Mouse (Mus musculus): ENCODE data around the gene Krtap24-1.

Gene Krtap24-1

DNA sequence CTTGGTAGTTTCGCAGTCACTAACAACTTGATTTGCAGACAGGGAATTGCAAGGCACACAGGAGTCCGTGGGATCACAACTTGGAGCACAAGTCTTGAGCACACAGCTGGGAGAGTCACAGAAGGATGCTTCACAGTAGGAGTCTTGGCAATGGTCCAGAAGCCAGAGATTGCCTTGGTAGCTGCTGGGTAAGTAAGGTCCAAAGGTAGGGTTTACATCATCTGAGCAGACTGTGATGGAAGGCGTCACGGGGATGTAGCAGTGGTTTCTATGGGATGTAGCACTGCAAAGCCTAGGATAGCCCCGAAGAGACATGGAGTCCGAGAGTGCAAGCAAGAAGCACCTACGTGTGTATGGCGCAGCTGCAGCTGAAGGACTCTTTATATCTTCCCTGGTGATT, at the start of gene Krtap24-1:
TSS of gene Krtap24-1 (minus strand) at position 358 of the 400 bp plus-strand sequence.
- DNase-seq (ENCODE audit: low read depth) = no peak

DNA sequence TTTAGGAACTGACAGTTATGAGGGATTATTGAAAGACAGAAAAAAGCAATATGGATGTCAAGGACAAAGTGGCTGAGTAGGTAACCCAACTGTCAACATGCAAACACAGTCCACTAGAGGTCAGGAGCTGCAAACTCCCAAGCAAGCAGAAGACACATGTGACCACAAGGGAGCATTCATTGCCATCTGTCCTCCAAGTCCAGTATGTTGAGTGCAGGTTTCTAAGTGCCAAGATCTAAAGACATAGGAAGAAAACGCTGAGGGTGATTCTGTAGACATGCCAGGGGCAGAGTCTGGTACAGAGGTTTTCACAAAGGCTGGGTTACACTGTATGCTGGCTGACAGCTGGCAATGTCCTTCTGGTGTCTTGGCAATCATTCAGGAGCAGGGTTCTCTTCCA, 45.3 kb upstream of the Krtap24-1 start:
- no peak for DNase-seq (ENCODE audit: low read depth)

- no peak for DNase-seq (ENCODE audit: low read depth)
Measured at GRCm38 (mm10) chr16:88651952-88652351, 39.9 kb upstream of the Krtap24-1 start.

- DNase-seq (ENCODE audit: low read depth) = no peak
Measured at GRCm38 (mm10) chr16:88651082-88651481, 39.0 kb upstream of the Krtap24-1 start.

DNA sequence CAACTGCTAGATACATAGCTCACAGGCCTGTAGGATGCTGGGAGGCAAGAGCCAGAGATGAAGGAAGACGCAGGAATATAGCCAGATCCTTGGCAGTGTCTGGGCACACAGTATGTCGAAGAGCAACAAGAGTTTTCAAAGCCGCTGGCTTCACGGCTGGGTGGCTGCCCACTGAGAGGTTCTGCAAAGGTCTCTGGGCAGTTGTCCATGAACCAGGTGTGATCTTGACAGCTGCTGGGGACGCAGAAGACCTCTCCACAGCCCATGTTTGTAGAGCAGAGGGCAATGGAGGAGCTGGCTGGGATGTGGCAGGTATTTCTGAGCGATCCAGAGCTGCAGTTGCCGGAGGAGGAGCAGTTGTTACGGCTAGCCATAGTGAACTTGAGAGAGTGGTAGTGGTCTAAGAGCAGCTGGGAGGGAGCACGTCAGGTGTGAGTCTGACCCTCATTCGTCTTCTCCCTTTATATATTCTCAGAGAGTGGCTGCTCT, 35.3 kb upstream of the Krtap24-1 start, which contains the start of gene Krtap26-1:
TSS of gene Krtap26-1 (minus strand) at position 439 of the 489 bp plus-strand sequence.
- DNase-seq (ENCODE audit: low read depth) = no peak

- no peak for DNase-seq (ENCODE audit: low read depth)
Measured at GRCm38 (mm10) chr16:88646366-88647111, 34.5 kb upstream of the Krtap24-1 start.

DNA sequence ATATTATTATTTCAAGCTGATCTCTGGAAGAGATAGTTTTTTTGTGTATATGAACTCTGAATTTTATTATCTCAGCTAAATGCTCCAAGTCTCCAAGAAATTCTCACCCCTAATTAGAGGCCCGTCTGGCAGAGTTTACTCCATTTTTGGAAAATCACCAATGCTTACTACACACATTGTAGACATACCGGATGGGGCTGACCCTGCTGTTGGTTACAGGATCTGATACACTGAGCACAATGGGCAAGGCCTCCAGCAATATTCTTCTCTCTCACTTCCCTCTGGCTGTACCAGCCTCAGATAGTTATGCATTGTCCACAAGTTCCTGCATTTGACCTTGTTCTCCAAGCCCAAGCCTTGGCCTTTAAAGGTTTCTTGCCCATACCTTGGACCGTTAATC, 28.0 kb upstream of the Krtap24-1 start:
- no peak for DNase-seq (ENCODE audit: low read depth)

DNA sequence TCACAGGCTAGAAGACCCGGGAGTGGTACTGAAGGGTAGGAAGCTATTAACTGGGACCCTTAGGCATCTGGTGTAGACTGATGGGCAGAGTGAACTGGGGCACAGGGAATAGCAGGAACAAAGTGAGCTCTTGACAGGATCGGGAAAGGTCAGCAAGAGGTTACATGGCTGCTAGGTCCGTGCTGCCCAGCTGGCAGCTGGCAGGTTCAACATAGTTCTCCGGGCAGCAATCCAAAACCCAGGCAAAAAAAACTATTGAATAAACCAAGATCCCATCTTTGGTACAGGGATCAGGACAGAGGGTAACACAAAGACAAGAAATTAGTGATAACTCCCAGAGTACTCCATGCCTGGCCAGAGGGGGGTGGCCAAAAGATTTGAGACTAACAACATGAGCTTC, 23.1 kb upstream of the Krtap24-1 start:
- DNase-seq (ENCODE audit: low read depth) = no peak

GRCm38 (mm10) chr16:88631474-88631873, 19.4 kb upstream of the Krtap24-1 start:
- no peak for DNase-seq (ENCODE audit: low read depth)

GRCm38 (mm10) chr16:88627566-88627965, 15.5 kb upstream of the Krtap24-1 start, which contains the start of gene 2310079G19Rik:
2310079G19Rik (minus strand) TSS chr16:88627666.
- no peak for DNase-seq (ENCODE audit: low read depth)

- no peak for DNase-seq (ENCODE audit: low read depth)
Measured at GRCm38 (mm10) chr16:88612712-88613111, 633 bp upstream of the Krtap24-1 start.

DNA sequence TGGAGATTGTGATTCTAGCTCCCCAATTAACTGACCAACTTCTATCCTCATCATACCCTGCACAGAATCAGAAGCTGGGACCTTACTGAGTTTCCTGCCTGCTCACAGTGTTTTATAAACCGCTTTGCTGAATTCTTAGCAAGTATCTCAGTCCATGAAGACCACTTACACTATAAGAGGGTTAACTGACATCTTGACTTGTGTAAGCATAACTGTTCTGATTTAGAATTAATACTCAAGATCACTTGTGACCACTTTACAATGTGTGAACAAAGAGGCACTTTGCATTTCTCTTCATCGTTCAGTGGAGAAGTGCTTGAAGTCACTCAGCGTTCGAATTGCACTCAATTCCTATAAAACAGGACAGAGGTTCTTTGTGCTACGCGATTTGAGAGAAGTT, 7.5 kb downstream of the Krtap24-1 start:
- no peak for DNase-seq (ENCODE audit: low read depth)

- no peak for DNase-seq (ENCODE audit: low read depth)
Measured at GRCm38 (mm10) chr16:88602464-88602863, 9.6 kb downstream of the Krtap24-1 start.

- no peak for DNase-seq (ENCODE audit: low read depth)
Measured at GRCm38 (mm10) chr16:88600303-88600702, 11.8 kb downstream of the Krtap24-1 start.

DNA sequence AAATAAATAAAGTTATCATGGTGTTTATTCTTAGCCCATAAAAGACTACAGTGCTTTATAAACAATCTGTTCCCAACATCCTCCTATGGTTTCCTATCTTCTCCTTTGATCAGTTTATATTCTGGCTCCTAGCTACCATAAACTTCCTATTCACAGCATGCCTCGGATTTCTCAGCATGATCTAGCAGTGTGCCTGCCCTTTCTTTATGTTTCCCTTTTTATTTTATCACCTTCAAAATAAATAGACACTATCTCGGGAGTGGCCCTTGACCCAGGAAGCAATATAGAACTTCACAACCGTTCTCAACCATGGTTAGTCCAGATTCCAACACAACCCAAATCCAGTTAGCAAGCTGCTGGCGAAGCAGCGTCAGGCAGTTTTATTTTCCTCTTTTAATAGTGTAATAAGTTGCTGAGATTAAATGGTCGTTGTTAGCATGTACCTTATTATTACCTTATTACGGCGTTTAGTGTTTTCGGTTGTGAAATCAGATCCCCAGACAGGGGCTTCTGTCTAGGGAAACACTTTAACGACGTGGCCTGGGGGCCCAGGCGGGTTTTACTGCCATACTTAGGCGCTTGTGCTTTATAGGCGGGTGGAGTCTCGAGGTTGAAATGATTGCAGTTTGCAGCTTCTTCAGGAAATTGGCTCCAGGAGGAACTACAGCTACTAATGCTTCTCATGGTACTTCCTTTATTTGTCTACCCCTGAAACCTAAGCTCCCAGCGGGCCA, 12.4 kb downstream of the Krtap24-1 start:
- DNase-seq (ENCODE audit: low read depth) = no peak

- DNase-seq (ENCODE audit: low read depth) = no peak
Measured at GRCm38 (mm10) chr16:88592758-88593157, 19.3 kb downstream of the Krtap24-1 start.

DNA sequence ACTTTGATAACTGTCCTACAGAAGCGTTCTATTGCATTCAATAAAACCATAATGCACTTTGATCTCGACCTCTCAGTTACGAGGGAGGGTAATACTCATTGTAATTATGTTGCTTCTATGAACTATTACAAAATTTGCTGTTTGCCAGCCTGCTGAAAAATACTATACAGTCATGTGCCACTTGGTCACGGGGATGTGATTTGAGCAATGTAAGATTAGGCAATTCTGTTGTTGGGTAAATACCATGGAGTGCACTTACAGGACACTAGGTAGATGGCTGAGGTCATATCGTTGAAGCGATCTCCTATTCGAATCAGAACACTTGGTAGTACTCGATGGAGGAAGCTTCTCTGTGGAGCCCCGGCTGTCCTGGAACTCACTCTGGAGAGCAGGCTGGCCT, 28.7 kb downstream of the Krtap24-1 start:
- no peak for DNase-seq (ENCODE audit: low read depth)

DNA sequence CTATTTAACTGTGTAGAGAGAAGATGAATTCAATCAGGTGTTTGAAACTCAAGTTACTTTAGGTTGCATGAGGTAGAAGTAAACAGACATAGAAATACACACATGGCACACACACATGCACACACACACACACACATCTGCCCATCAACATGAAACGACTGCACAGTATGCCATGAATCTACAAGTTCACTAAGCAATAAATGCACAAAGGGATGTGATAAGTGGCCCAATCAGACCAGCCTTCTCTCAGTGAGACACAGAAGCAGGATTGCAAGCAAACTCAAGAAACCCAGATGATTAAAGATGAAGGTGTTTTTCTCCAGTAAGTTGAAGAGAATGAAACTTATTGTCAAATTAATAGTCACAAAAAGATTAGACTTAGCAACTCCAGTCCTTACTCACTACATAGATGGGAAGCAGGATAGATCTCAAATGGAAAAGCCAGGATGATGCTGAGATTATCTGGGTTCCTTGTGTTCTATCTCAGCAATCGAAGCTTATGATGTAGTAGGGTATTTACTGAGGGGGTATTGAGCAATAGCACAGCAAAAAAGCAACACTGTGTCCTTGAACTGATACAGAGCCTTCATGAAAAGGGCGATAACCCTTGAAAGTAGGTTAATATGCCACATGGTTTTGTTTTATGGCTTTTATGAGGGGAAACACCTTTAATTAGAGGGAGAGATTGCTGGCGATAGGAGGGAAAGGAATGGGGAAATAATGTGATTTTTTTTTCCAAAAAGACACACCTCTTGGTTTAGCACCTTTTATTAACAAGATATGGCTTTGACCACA, 36.0 kb downstream of the Krtap24-1 start:
- no peak for DNase-seq (ENCODE audit: low read depth)

DNA sequence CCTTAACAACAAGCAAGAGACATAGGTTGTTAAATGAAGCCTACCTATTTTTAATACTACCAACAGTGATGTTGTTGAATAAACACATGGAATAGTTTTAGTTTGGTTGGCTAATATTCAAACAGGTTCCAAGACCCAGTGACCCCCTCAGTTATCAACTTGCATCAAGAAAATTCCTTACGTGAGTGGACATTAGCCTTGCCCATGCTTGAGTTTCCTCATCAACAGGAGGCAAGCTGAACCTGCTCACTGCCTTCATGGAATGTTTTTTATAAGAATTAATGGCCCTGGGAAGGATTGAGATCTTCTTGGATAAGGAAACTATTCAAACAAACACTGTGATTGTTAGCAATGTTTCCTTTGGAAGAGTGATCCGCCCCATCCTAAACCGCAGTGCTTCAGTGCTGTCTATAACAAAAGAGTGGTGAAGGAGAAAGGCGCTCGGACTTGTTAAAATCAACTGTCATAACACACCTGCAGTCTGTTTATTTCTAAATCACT, 39.1 kb downstream of the Krtap24-1 start:
- no peak for DNase-seq (ENCODE audit: low read depth)

GRCm38 (mm10) chr16:88570136-88570535, 41.9 kb downstream of the Krtap24-1 start:
- DNase-seq (ENCODE audit: low read depth) = no peak

- no peak for DNase-seq (ENCODE audit: low read depth)
Measured at GRCm38 (mm10) chr16:88569732-88570131, 42.3 kb downstream of the Krtap24-1 start.

GRCm38 (mm10) chr16:88569096-88569495, 43.0 kb downstream of the Krtap24-1 start:
- DNase-seq (ENCODE audit: low read depth) = no peak

All from c-Kit-positive CD71-positive TER-119-negative erythroid progenitor cells, embryonic 14.5 days (primary cell).